Mouse (Mus musculus): ENCODE results near the gene Hs6st1. TPM values are rescaled to one million over a fixed set of nuclear protein-coding genes. Genes with fewer than 3 reads are reported as not detected.

The Hs6st1 gene
- polyA plus RNA-seq, 1 experiment from 2014 or later, result 5.2 TPM

DNA sequence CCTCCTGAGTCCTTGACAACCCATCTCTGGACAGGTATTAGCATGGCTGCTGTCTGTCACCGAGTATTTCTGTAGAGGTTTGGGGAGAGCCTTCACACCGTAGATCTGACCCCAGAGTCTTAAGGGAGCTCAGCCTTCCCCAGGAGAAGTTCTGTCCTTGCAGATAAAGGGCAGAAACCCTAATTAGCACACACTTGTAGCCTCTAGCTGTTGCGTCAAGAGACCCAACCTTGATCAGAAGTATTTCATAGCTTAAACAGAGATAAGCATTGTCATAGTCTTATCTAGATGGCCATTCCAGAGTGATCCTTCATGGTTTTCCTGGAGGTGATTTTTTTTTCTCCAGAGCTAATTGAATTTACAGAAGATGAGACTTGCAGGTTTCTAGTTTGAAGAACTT is 32.2 kb downstream of the Hs6st1 start:
- H3K4me2 ChIP-seq (ENCODE audit: low read depth, low read length), result no peak overlapping the region
- no peak overlapping the region for H3K4me3 ChIP-seq (ENCODE audit: low read depth, low read length)
- H3K27me3 ChIP-seq (ENCODE audit: control insufficient read depth, insufficient read depth, low read depth, low read length), result no peaks in the 10 kb centered on the region
- no peaks in the 10 kb centered on the region for H3K9me3 ChIP-seq (replicated peaks; ENCODE audit: control insufficient read depth, low read length)
- no peak for ATAC-seq (ENCODE audit: low read depth)
- H3K36me3 ChIP-seq (ENCODE audit: control insufficient read depth, insufficient read depth), result peaks cover 59% of the 10 kb centered on the region
- H3K4me1 ChIP-seq (ENCODE audit: control insufficient read depth, low read depth, low read length), result peaks cover 50% of the 10 kb centered on the region
- H3K9ac ChIP-seq (ENCODE audit: low read depth, low read length), result no peak overlapping the region
- H3K27ac ChIP-seq (ENCODE audit: low read length), result peak overlapping the region; percentile 56; the same call in 1 of the 2 replicates
- WGBS (ENCODE audit: insufficient replicate concordance), result 38% methylated on average over 3 of the region's 3 CpGs

DNA sequence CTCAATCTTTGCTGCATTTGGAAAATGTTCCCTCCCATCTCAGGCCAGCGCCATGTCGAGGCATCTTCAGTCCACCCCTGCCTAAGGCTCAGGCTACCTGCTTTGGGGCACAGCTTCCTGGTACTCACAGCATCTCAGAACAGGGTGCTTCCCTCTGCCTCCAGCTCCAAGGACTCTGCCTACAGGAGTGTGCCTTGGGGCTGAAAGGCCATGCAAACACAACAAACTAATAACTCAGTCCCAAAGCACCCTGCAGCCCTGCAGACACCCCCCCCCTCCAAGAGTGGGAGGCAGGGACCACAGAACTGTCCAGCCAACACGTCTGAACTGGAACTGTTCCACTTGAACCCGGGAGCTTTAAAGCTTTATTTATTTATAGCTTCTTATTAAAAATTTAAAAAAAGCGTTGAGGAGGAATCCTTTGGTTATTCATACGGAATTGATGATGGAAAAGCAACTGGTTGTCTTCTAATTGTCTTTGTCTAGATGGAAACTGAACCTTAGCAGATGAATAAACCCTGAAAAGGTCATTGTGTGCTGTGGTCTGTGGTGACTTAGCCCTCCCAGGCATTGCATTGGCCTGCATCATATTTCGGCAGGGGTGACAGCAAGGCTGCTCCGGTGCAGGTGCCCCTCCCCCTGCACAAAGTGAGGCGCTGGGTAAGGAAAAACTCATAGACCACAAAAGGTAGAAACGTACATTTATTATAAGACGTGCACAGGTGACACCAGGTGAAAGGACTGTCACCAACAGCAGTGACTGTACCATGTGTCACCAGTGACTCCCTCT is 37.9 kb downstream of the Hs6st1 start:
- 96% methylated on average over 11 of the region's 11 CpGs for WGBS (ENCODE audit: insufficient replicate concordance)
- H3K36me3 ChIP-seq (ENCODE audit: control insufficient read depth, insufficient read depth), result peaks cover 52% of the 10 kb centered on the region

DNA sequence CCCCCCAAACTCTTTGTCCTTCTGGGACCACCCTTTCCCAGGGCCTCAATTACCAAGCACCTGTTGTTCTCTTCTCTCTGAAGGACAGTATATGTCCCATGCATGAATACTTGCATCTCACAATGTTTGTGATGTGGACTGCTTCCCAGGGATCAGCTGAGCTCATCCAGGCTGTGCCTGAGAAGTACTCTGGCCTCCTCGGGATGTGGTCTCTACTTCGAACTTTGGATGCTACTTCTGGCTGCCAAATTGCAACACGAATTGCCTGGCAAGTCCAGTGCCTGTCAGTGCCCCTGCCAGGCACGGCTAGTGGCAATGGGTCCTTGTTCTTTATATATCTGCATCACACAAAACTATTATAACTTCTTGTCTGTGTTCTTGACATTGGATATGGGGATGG is 41.8 kb downstream of the Hs6st1 start:
- Histone ChIP-seq H3K4me2 (ENCODE audit: low read depth, low read length) (no peak overlapping the region), H3K27ac (ENCODE audit: low read length) (no peak overlapping the region), H3K9ac (ENCODE audit: low read depth, low read length) (no peak overlapping the region), H3K9me3 (replicated peaks; ENCODE audit: control insufficient read depth, low read length) (no peaks in the 10 kb centered on the region), H3K4me3 (ENCODE audit: low read depth, low read length) (no peak overlapping the region), H3K27me3 (ENCODE audit: control insufficient read depth, insufficient read depth, low read depth, low read length) (no peaks in the 10 kb centered on the region), H3K36me3 (ENCODE audit: control insufficient read depth, insufficient read depth) (peaks cover 19% of the 10 kb centered on the region), H3K4me1 (ENCODE audit: control insufficient read depth, low read depth, low read length) (no peaks in the 10 kb centered on the region)
- ATAC-seq (ENCODE audit: low read depth), result no peak
- 70% methylated on average over 4 of the region's 4 CpGs for WGBS (ENCODE audit: insufficient replicate concordance)

More for the DNA sequence above, 37.9 kb downstream of the Hs6st1 start:
- peaks cover 2% of the 10 kb centered on the region; the same call in 1 of the 2 replicates for H3K4me1 ChIP-seq (ENCODE audit: control insufficient read depth, low read depth, low read length)
- H3K4me3 ChIP-seq (ENCODE audit: low read depth, low read length), result no peak overlapping the region
- no peaks in the 10 kb centered on the region for H3K27me3 ChIP-seq (ENCODE audit: control insufficient read depth, insufficient read depth, low read depth, low read length)
- no peak overlapping the region for H3K9ac ChIP-seq (ENCODE audit: low read depth, low read length)
- H3K4me2 ChIP-seq (ENCODE audit: low read depth, low read length), result no peak overlapping the region
- ATAC-seq (ENCODE audit: low read depth), result no peak
- no peaks in the 10 kb centered on the region for H3K9me3 ChIP-seq (replicated peaks; ENCODE audit: control insufficient read depth, low read length)
- no peak overlapping the region for H3K27ac ChIP-seq (ENCODE audit: low read length)

DNA sequence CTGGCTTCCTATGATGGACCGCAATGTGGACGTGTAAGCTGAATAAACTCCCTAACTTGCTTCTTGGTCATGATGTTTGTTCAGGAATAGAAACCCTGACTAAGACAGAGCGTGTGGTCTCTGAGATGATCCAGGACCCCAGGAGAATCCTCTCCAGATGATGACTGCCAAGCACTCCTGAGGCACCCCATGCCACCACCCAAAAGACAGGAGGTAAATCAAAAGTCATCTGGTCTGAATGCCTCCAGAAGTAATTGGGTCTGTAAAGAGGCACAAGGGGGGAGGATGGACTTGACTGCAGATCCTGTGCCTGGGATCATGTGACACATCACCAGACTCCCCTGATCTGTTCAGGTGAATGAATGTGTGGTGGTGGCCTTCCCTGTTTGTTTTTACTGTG is 44.5 kb downstream of the Hs6st1 start:
- Histone ChIP-seq H3K9me3 (replicated peaks; ENCODE audit: control insufficient read depth, low read length) (no peaks in the 10 kb centered on the region), H3K4me1 (ENCODE audit: control insufficient read depth, low read depth, low read length) (no peaks in the 10 kb centered on the region), H3K4me2 (ENCODE audit: low read depth, low read length) (no peak overlapping the region), H3K27me3 (ENCODE audit: control insufficient read depth, insufficient read depth, low read depth, low read length) (no peaks in the 10 kb centered on the region; the same call in 1 of the 2 replicates), H3K4me3 (ENCODE audit: low read depth, low read length) (no peak overlapping the region), H3K27ac (ENCODE audit: low read length) (no peak overlapping the region), H3K9ac (ENCODE audit: low read depth, low read length) (no peak overlapping the region), H3K36me3 (ENCODE audit: control insufficient read depth, insufficient read depth) (no peaks in the 10 kb centered on the region)
- 70% methylated on average over 3 of the region's 3 CpGs for WGBS (ENCODE audit: insufficient replicate concordance)
- no peak for ATAC-seq (ENCODE audit: low read depth)

DNA sequence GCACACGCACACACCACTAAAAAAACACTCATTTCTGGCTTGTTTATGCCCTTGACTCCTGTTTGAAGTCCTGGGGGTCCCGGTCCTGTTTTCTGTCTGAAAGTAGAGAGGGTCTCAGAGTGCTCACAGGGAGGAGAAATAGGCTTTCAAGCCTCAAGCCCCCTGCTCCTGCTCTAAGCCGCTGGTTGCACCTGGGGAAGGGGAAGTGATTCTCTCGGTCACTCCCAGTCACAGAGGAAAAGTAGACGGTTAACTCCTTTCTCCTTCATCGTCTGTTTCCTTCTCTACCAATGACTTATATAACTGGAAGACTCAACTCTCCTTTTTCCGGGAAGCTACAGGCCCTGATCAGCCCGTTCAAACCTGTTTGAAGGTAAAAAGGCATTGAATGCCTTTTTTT is 45.5 kb downstream of the Hs6st1 start:
- no peak overlapping the region for H3K4me3 ChIP-seq (ENCODE audit: low read depth, low read length)
- H3K9me3 ChIP-seq (replicated peaks; ENCODE audit: control insufficient read depth, low read length), result no peaks in the 10 kb centered on the region
- no peak overlapping the region for H3K27ac ChIP-seq (ENCODE audit: low read length)
- no peaks in the 10 kb centered on the region for H3K4me1 ChIP-seq (ENCODE audit: control insufficient read depth, low read depth, low read length)
- H3K36me3 ChIP-seq (ENCODE audit: control insufficient read depth, insufficient read depth), result no peaks in the 10 kb centered on the region
- WGBS (ENCODE audit: insufficient replicate concordance), result 46% methylated on average over 8 of the region's 8 CpGs
- no peaks in the 10 kb centered on the region; the same call in 1 of the 2 replicates for H3K27me3 ChIP-seq (ENCODE audit: control insufficient read depth, insufficient read depth, low read depth, low read length)
- H3K9ac ChIP-seq (ENCODE audit: low read depth, low read length), result no peak overlapping the region
- H3K4me2 ChIP-seq (ENCODE audit: low read depth, low read length), result no peak overlapping the region
- ATAC-seq (ENCODE audit: low read depth), result no peak

DNA sequence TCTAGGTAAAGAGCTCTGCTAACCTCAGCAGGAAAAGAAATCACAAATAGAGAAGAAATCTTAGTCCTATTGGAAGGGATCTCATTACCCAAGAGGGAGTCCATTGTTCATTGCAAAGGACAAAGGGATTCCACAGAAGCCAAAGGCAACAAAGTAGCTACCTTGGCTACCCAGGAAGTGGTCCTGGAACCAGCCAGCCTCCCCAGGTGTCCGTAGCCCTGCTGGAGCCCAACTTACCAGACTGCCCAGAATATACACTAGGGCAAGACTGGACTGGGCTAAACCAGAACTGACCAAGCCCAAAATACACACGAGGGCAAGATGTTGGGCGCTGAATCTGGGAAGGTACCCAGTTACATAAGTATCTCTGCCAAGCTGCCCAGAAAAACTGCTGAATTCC is 46.6 kb downstream of the Hs6st1 start:
- H3K4me1 ChIP-seq (ENCODE audit: control insufficient read depth, low read depth, low read length), result no peaks in the 10 kb centered on the region
- H3K4me3 ChIP-seq (ENCODE audit: low read depth, low read length), result no peak overlapping the region
- ATAC-seq (ENCODE audit: low read depth), result no peak
- 70% methylated on average over 3 of the region's 3 CpGs for WGBS (ENCODE audit: insufficient replicate concordance)
- no peak overlapping the region for H3K27ac ChIP-seq (ENCODE audit: low read length)
- H3K9me3 ChIP-seq (replicated peaks; ENCODE audit: control insufficient read depth, low read length), result no peaks in the 10 kb centered on the region
- no peaks in the 10 kb centered on the region; the same call in 1 of the 2 replicates for H3K27me3 ChIP-seq (ENCODE audit: control insufficient read depth, insufficient read depth, low read depth, low read length)
- no peak overlapping the region for H3K9ac ChIP-seq (ENCODE audit: low read depth, low read length)
- no peak overlapping the region for H3K4me2 ChIP-seq (ENCODE audit: low read depth, low read length)
- no peaks in the 10 kb centered on the region for H3K36me3 ChIP-seq (ENCODE audit: control insufficient read depth, insufficient read depth)

DNA sequence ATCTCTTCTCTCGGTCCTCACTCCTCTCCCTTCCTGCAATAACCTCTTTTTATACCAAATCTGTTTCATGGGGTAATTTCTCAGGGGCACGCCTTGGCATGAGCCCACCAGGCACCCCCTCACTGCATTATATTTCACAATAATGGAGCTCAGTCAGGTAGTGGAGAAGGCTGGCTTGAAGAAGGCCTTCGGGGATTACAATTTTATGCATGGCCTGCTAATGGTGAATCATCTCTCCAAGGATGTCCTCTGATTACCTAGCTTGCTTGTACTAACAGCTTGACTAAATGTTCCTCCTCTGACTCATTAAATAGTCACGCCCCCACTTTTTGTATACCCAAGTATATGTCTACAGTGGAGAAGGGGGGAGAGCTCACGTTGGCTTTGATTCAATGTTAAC is 48.3 kb downstream of the Hs6st1 start:
- Histone ChIP-seq H3K27ac (ENCODE audit: low read length) (no peak overlapping the region), H3K9ac (ENCODE audit: low read depth, low read length) (no peak overlapping the region), H3K36me3 (ENCODE audit: control insufficient read depth, insufficient read depth) (no peaks in the 10 kb centered on the region), H3K4me2 (ENCODE audit: low read depth, low read length) (no peak overlapping the region), H3K4me3 (ENCODE audit: low read depth, low read length) (no peak overlapping the region), H3K27me3 (ENCODE audit: control insufficient read depth, insufficient read depth, low read depth, low read length) (no peaks in the 10 kb centered on the region; the same call in 1 of the 2 replicates), H3K4me1 (ENCODE audit: control insufficient read depth, low read depth, low read length) (no peaks in the 10 kb centered on the region), H3K9me3 (replicated peaks; ENCODE audit: control insufficient read depth, low read length) (no peaks in the 10 kb centered on the region)
- ATAC-seq (ENCODE audit: low read depth), result no peak
- WGBS (ENCODE audit: insufficient replicate concordance), result 58% methylated on average over 5 of the region's 5 CpGs

DNA sequence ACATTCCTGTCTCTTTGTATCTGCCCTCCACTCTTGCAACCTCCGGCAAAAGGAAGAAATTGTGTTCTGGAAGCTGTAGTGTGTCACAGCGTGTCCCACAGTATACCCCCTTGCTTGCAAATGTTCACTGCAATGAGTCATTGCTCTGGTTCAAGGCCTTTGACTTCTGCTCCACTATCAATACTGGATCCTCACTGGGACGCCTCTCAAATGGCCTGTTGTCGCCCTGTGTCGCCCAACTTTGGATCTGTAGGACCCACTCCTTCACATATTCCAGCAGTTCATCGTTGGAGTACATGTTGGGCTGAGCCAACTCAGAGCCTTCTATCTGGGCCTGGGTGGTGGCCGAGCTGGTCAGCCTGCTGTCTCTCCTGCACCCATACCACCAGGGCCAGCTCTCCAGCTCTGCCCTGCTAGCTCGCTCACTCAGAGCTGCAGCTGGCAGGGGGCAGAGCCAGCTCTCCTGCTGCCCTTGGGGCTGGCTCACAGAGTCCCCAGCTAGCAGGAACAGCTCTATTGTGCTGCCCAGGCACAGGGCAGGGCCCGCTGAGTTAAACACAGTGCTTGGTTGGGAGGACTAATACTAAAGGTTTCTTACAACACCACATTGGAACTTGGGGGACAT is 50.0 kb downstream of the Hs6st1 start:
- Histone ChIP-seq H3K4me1 (ENCODE audit: control insufficient read depth, low read depth, low read length) (no peaks in the 10 kb centered on the region), H3K27ac (ENCODE audit: low read length) (no peak overlapping the region), H3K9me3 (replicated peaks; ENCODE audit: control insufficient read depth, low read length) (no peaks in the 10 kb centered on the region), H3K4me3 (ENCODE audit: low read depth, low read length) (no peak overlapping the region), H3K4me2 (ENCODE audit: low read depth, low read length) (no peak overlapping the region), H3K36me3 (ENCODE audit: control insufficient read depth, insufficient read depth) (no peaks in the 10 kb centered on the region), H3K9ac (ENCODE audit: low read depth, low read length) (no peak overlapping the region), H3K27me3 (ENCODE audit: control insufficient read depth, insufficient read depth, low read depth, low read length) (no peaks in the 10 kb centered on the region; the same call in 1 of the 2 replicates)
- no peak for ATAC-seq (ENCODE audit: low read depth)
- WGBS (ENCODE audit: insufficient replicate concordance), result 74% methylated on average over 9 of the region's 9 CpGs

DNA sequence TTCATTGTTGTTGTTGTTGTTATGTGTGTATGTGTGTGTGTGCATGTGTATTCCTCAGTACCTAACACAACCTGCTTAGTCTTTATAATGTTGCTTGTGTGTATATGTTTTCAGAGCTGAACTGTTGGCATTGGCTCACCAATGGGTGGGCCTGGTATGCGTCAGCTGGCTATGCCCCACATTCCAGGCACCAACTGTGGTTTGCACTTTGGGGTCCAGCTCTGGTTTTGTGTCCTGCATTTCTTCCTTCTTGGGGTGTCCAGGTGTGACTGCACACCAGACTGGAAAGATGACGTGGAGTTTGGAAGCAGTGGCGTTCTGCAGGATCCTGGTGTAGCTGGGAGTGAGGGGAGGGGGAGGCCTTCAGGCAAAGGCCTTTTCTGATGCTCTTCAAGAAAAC is 50.8 kb downstream of the Hs6st1 start:
- WGBS (ENCODE audit: insufficient replicate concordance), result 76% methylated on average over 3 of the region's 3 CpGs
- no peaks in the 10 kb centered on the region for H3K4me1 ChIP-seq (ENCODE audit: control insufficient read depth, low read depth, low read length)
- no peaks in the 10 kb centered on the region for H3K36me3 ChIP-seq (ENCODE audit: control insufficient read depth, insufficient read depth)
- H3K9ac ChIP-seq (ENCODE audit: low read depth, low read length), result no peak overlapping the region
- no peak overlapping the region for H3K4me2 ChIP-seq (ENCODE audit: low read depth, low read length)
- H3K4me3 ChIP-seq (ENCODE audit: low read depth, low read length), result no peak overlapping the region
- no peaks in the 10 kb centered on the region; the same call in 1 of the 2 replicates for H3K27me3 ChIP-seq (ENCODE audit: control insufficient read depth, insufficient read depth, low read depth, low read length)
- no peaks in the 10 kb centered on the region for H3K9me3 ChIP-seq (replicated peaks; ENCODE audit: control insufficient read depth, low read length)
- ATAC-seq (ENCODE audit: low read depth), result no peak
- H3K27ac ChIP-seq (ENCODE audit: low read length), result no peak overlapping the region
